Mouse (Mus musculus) T-helper 2 cell (primary cell): ENCODE measurements around the gene Dntt.

Experiments used
- in situ Hi-C: fragments of 300-600 bp; cut with MboI, MseI; formaldehyde crosslinking; loops from one replicate; pipeline ENCODE4 v1.15.1; 2025; ENCODE audit warnings: high pct_unique_total_duplicates

Gene Dntt

DNA sequence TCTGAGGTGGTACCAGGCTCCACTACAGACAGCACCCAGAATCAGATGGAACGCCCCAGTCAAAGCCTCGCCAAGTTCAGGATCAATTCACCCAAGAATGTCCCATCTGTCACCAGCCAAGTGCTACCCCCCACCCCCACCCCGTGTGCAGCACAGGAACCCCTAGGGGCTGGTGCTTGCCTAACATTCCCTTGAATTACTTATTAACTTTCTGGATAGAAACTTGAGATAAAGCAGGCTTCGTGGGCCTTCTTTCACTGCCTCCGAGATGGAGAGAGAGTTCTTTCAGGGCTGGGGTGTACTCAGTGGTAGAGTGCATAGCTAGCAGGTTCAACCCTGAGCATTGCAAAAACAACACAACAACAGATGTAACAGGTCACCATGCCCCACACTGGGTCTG lies 23.2 kb downstream of the Dntt start:
- in situ Hi-C loops = no loop called here

DNA sequence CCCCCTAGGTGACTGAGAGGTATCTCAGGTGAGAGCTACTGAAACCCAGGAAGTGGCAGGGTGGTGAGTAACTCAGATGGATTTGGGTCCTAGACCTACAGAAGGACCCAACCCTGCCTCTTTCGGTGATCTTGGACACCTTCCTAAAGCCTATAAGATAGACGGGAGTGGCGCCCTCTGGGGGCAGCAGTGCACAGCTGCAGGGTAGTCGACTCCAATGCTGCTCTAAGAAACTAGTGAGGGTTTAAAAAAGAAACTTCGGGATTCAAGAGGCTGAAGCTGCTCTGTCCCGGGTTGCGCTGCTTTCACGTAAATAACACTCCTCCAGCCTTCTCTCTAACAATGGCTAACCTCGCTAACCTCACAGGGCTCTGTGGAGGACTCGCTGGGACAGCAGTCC lies 24.5 kb downstream of the Dntt start:
- in situ Hi-C loops = no loop called here

DNA sequence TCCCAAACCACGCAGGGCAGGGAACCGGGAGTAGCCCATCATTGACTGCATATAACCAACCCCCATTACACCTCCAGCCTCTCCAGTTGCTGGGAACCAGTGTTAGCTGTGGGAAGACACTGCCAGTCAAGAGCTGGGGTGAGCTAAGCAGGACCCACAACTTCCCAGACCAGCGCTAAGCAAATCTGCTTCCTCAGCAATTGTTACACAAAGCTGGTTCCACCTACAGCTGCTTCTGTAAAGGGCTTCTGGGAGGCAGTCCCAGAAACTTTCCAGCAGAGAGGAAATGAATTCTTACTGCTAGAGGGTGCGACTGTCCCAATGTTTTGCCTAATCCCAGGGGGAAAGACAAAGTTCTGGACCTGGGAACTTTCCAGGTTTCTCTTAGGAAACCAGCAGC lies 25.6 kb downstream of the Dntt start:
- in situ Hi-C loops = no loop called here

DNA sequence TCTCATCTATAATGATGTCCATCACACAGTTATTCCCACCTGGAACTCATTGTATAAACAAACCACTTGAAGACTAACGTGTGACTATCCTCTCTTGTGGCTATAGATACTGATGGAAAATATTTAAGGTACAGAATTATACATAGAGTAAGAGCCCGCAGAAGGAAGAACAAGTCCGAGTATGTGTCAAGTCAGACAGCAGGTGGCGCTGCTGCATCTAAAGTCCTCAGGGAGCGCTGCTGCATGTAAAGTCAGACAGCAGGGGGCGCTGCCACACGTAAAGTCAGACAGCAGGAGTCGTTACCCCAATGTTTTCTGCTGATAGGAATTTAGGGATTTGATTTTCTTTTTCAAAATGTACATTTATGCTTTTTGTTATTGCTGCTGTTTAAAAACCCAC lies 42.4 kb downstream of the Dntt start:
- in situ Hi-C loops = no loop called here

DNA sequence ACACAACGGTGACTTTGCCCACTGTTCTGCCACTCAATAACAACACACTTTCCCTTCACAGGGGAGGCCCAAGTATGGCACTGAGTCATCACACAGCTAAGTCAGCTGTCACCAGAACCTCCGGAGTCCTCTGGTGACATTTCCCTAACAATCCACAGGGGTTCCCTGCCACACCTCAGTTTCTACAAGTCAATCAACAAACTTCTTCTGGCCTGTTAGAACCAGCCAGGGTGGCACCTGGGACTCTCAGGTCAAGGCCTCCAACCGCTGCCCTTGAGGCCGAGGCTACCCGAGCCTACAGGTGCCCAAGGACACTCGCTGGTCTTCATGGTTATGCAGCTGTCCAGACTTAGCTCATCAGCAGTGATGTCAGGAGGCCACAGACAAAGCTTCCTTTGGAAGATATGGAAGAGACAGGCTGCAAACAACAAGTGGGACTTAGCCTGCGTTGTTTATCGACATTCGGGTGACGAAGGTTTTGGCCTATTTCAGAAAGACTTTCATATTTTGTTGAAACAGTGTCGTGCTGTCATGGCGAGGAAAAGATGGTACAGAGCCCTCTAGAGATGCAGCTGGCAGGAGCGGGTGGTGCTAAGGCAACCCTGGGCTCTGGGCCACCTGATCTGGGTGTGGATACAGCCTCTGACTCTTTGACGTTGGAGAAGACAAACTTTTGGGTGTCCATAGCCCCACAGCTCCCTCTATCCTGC lies 44.8 kb downstream of the Dntt start:
- in situ Hi-C loops = no loop called here

DNA sequence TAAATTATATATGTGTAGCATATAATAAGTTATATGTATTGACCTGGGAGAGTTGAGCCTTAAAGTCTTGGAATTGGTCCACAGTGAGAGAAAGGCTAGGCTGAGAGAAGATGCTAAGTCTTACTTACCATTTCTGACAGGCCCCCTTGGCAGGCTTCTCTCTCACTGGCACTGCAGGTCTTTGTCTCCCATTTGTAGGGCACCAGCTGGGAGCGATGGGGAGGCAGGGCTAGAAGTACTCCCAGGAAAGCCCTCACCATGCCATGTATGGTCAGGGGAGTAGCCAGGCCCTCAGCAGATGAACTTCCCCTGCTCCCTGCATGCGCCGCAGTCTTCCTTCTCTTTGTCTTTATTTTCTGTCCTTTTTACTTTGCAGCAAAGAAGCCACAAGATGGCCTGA lies 47.8 kb downstream of the Dntt start, which contains the start of gene Opalin:
TSS of gene Opalin (minus strand) at position 208 of the 400 bp plus-strand sequence.
- in situ Hi-C loops = no loop called here

DNA sequence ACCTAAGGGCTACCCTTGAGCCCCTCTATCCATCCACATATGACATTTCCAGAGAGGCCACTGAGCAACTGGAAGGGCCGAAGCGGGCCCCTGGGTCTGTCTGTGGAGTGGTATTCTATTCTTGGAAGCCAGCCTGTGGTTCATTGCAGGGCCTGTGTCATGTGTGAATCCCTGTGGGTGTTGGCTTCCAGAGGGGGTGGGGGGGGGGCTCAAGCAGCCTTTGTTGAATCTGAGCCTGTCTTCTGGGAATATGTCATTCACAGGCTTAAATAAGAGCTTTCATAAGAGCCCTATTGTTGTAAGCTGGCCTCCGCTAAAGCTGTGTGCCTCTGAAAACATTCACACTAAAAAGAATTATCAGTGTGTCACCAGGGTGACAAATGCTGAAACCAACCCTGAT lies 52.5 kb downstream of the Dntt start:
- in situ Hi-C loops = no loop called here

DNA sequence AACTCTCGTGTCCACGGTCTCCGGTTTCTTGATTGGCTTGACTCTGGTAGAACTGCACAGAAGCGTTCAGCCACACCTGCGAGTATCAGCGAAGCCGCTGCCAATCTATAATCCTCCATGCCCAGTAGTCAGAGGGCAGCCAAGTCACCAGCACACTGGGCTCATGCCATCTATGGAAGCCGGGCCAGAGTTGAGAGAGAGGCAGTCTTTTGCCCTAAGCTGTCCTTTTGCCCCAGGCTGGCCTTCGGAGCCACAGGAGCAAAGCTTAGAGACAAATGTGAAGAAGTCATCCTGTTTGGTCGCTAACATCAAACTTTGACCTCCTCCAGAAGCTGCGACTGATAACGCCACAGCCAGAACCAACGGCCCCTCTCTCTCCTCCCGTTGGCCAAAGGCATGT lies 54.6 kb downstream of the Dntt start:
- in situ Hi-C loops = no loop called here

DNA sequence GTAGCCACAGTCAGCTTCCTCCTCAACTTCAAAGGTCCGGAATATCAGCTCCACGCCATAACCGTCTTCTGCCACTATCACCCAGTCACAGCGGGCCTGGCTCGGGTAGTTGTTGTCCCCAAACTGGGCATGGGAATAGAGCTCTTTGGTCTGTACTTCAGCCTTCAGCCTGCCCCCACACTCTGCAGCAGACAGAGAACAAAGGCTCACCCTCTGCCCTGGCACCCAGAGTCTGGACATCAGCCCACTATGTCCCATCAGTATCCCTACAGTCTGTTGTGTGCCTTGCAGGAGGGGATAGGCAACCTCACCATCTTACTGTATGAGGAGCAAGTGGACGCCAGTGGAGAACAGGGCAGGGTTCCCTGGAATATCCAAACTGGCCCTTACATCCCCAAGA lies 57.2 kb downstream of the Dntt start:
- in situ Hi-C loops = no loop called here

DNA sequence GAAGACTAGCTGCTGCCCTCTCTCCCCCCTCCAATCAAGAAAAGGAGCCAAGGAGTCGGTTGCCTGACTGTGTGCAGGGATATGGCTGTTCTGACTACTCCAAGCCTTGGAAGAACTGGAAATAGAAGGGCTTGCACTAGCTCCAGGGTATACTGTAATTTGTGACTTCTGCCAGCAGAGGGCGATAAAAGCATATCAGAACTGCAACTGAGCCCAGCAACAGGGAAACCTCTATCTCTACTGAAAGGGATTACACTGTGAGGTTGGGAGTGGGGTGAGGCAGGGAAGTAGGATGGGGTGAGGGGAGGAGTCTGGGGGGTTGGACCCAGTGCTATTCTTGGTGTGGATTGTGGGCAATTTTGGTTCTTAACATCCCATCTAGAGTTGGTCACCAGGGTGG lies 57.6 kb downstream of the Dntt start:
- in situ Hi-C loops = no loop called here

DNA sequence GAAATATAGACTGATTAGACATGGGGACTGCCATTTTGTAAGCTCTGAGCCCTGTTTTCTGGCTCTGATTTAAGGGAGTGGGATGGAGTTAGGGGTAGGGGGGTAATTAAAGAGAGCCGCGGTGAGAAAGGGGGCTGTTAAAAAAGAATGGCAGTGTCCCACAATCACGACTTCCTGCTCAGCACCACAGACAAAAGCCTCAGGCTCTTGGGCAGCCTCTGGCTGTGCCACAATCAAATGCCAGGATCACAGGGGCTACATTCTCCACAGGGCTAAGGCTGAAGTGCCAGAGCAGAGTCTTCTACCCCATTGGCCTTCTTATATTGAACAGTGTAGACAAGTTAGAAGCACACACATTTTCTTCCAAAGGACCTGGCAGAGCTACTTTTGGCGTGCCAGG lies 58.8 kb downstream of the Dntt start:
- in situ Hi-C loops = no loop called here

DNA sequence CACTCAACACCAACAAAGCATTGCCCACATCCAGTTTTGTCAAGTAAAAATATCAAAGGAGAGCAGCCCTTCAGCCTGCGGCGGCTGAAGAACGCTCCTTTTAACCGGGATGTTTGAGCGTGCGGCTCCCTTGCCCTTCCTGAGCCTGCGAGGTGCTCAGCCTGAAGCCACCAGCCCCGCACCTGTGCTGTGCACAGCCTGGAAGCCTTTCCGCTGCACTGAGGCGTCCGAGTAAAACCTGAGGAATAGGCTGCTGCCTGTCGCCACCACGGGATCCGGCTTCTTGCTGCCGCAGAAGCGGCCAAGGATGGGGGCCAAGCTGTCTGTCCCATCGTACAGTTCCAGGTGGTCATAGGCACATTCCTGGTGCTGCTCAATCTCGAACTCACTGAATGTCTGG lies 59.4 kb downstream of the Dntt start:
- in situ Hi-C loops = no loop called here

DNA sequence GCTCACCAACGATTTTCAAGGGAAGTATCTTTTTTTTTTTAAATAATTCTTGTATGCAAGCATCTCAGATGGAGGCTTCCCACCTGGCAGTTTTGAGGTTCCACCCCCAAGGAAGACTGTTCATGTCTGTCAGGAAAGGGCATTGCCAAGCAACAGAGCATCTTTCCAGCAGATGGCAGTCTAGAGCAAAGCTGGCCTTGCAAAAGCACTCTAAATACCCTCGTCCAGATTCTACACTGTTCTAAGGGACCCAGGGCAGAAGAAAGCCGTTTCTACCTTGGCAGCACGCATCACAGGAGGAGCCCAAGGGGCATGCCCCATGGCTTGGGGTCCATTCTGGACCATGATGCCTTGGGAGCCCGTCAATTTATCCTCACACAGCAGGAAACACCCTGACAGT lies 60.8 kb downstream of the Dntt start:
- in situ Hi-C loops = no loop called here

DNA sequence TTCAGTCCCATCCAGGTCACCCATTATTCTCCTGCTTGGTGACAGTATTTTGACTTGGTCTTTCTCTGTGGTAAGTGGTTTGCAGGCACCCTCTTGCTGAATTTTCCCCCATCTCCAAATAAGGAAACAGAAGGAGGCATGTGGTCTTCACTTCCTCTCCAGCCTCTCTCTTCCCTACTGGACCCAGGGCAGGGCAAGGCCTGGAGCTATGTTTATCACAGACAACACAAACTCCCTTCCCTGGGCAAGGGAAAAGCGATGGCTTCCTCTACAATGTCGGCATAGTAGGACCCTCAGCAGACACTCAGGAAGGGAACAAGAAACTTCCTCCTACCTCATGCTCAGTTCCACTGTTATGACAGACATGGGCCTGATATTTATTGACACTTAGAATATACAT lies 62.8 kb downstream of the Dntt start:
- in situ Hi-C loops = no loop called here

DNA sequence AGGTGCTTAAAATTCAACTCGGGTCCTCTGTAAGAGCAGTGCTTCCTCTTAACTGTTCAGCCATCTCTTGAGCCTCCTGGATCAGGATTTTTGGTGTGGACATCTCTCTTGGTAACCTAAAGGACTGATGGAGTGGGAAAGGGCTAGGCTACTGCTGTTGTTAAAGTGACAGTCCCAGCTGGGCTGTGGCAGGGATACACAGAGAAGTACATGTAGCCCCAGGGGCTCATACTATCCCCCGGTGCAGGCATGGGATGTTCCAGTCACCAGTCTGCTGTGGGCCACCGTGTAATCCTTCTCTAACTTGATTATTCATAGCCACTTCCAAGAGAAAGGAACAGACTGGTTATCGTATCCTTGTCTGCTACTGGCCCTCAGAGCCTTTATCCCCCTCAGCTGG lies 68.0 kb downstream of the Dntt start:
- in situ Hi-C loops = no loop called here

DNA sequence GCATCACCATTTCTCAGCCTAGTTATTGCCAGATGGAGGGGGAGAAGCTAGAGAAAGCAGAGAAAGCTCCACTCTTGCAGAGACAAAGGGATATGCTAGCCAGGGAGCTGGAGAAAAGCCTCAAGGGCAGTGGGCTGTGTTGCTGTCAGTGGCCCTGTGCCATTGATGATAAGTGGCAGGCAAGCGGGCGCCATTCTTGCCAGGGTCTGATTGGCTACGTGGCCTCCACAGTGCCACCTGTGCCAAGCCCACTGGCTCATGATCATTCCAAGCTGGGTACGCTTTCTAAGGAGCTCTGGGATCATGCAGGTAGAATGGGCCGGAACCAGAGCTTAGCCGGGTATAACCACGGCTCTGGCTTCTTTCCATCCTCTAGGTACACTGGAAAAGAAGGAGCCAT lies 71.8 kb downstream of the Dntt start:
- in situ Hi-C loops = no loop called here

DNA sequence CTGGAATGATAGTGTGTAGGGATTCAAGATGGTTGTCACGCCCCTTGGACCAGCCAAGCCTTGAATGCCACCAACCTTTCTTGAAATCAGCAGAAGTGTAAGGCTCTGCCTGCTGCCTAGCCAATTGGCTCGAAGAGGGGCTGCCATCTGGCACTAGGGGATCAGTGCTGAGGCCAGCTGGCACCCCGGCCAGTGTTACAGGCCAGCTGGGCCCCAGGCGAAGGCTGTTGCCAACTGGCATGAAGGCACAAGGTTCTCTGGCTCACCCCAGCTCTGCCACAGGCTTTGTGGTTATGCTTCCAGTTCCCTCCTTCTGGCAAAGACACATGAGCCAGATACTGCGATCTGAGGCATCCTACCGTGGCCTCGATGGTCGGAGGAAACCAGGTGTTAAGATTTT lies 72.3 kb downstream of the Dntt start:
- in situ Hi-C loops = no loop called here

DNA sequence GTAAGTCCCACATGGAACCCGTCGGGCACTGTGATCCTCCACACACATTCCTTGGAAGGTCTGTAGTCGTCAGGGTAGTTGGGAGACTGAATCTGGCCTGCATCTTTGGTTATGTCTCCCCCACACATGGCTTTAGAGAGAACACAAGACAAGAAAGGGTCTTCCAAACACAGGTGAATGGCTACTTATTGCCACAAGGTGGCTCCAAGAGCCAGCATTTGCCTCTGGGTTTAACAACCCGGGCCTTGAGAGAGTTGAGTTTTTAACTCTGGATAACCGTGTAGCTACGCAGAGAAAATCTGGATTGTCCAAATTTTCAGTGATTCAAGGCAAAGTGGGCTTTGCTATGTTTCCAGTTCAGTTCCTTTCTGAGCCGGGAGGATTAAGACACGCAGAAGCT lies 75.8 kb downstream of the Dntt start:
- in situ Hi-C loops = no loop called here

DNA sequence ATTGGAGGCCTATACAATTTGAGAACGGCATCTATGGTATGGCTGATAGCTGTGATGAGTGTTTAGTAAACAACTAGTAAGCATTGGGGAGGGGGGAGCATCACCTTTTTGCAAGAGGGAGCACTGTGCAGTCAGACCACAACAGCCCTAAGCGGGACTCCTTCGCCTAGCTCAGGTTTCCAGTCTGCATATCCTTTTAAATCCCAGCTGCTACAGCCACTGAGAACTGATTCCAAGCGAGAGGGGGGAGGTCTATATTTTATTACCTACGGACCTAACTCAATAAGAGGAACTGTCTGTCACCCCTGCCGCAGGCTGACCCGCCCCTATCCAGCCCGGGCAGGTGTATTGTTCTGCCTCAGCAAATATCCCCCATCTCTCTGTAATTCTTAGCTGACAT lies 78.5 kb downstream of the Dntt start:
- in situ Hi-C loops = no loop called here

DNA sequence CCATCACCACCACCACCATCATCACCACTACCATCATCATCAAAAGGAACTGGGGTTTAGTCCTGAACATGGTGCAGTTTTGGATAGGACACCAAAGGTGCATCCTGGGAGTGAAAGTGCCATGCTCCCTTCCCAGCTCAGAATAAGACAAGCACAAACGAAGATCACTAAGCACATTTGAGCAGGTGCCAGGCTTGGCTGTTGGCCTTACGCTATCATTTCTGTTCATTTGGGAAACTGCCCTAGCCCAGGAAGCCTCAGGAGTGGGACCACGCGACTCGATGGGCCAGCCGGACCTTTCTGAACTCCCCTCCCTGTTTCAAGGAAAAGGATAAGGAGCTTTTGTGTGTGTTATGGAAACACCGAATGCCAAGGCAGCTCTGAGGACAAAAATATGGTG lies 79.6 kb downstream of the Dntt start:
- in situ Hi-C loops = no loop called here
